Mouse (Mus musculus) neural tube, embryonic 15.5 days (tissue): ENCODE results near the gene Hist1h4d. TPM values are rescaled to one million over a fixed set of nuclear protein-coding genes. Genes with fewer than 3 reads are reported as not detected.
A peak's percentile ranks its signal among the peaks of the same experiment; 100 is the strongest.
"Not testable (repeated sequence)": the region's sequence is repeated elsewhere in the genome, so short reads cannot be mapped to it uniquely, and the experiment has no call there.

Experiments used
- ATAC-seq: fragments of 200-750 bp; cut with Nextera tagmentation; 2 replicates; pipeline ENCODE4 v1.8.0; 2017; ENCODE audit warnings: mild to moderate bottlenecking, moderate TSS enrichment, moderate library complexity; ENCODE audit not compliant: low FRiP score
- H3K27ac ChIP-seq: fragments of 300-500 bp; sonication (generic); replicated peaks from 2 replicates; pipeline ENCODE4 v1.5.1; 2015; ENCODE audit warnings: mild to moderate bottlenecking, inconsistent platforms
- H3K27me3 ChIP-seq: fragments of 300-500 bp; sonication (generic); replicated peaks from 2 replicates; pipeline ENCODE4 v1.6.1; 2015; ENCODE audit warnings: inconsistent platforms
- H3K36me3 ChIP-seq: fragments of 300-500 bp; sonication (generic); 2 replicates; pipeline ENCODE4 v1.6.1; 2015; ENCODE audit warnings: inconsistent platforms
- H3K4me1 ChIP-seq: fragments of 300-500 bp; sonication (generic); 2 replicates; pipeline ENCODE4 v1.6.1; 2015; ENCODE audit warnings: inconsistent platforms
- H3K4me2 ChIP-seq: fragments of 300-500 bp; sonication (generic); 2 replicates; pipeline ENCODE4 v1.6.1; 2015; ENCODE audit warnings: inconsistent platforms, mild to moderate bottlenecking, moderate library complexity
- H3K4me3 ChIP-seq: fragments of 300-500 bp; sonication (generic); replicated peaks from 2 replicates; pipeline ENCODE4 v1.5.1; 2015; ENCODE audit warnings: mild to moderate bottlenecking, inconsistent platforms
- H3K9ac ChIP-seq: fragments of 300-500 bp; sonication (generic); replicated peaks from 2 replicates; pipeline ENCODE4 v1.6.1; 2015; ENCODE audit warnings: mild to moderate bottlenecking, inconsistent platforms
- H3K9me3 ChIP-seq: fragments of 300-500 bp; sonication (generic); replicated peaks from 2 replicates; pipeline ENCODE4 v1.6.1; 2016; ENCODE audit warnings: inconsistent platforms
- WGBS: fragments of 180-500 bp; shearing (Covaris S2); methylation state at CpG from one replicate; pipeline ENCODE4 v1.1.7; 2015; ENCODE audit warnings: mixed read lengths; 5-methylcytosine and 5-hydroxymethylcytosine counted together
- polyA plus RNA-seq: library from polyadenylated mRNA; unstranded; fragments of >200 nt; fragmentation: Nextera tagmentation; extraction: Ambion mirVana; gene quantifications from 2 replicates; pipeline ENCODE4 v1.2.1, GENCODE M21; 2015

The Hist1h4d gene
- polyA plus RNA-seq, 1 experiment from 2014 or later, result 31.8 TPM

DNA sequence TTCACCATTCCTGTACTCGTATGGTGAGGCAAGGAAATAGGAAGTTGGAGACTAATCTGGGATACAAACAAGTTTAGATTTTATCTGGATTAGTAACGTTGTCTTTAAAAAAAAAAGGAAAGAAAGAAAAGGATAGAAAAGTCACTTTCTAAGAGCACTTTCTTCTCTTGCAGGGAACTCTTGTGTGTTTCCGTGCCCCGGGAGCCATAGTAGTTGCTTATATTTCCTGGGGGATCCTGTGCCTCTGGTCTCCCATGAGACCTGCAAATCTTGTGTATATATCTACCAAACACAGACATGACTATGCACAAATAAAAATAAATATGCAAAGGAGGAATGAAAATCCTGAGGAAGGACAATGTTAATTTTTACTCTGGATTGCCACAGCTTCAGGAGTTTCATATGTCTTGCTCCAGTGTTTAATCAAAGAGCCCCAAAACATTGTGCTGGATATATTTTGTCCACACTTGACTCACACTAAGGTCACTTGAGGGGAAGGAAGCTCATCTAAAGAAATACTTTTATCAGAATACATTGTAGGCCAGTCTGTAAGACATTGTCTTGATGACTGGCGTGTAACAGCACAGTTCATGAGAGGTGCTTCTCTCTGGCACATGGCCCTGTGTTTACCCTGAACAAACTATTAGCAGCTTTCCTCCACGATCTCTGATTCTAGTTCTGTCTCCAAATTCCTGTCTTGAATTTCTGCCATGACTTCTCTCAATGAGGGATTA lies 4.3 kb upstream of the Hist1h4d start:
- H3K4me3 ChIP-seq, result peak overlapping the region; percentile 41
- WGBS, result 56% methylated on average over 6 of the region's 6 CpGs

DNA sequence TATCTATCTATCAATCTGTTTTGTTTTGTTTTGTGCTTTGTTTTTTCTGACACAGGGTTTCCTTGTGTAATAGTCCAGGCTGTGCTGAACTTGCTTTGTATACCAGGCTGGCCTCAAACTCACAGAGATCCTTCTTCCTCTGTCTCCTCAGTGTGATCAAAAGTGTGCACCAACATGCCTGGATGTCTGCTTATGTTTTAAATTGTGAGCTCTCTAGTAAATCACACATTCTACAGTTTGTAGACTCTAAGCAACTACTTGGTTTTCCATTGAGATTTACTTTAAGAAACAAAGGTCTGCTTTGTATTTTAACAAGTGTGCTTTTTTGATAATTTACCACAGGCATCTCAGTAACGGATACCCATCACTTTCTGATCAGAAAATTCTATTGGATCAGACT lies 3.6 kb upstream of the Hist1h4d start:
- no peak overlapping the region for H3K4me3 ChIP-seq
- no peak overlapping the region for H3K4me2 ChIP-seq
- H3K27me3 ChIP-seq, result no peaks in the 10 kb centered on the region
- no peaks in the 10 kb centered on the region for H3K9me3 ChIP-seq
- peaks cover 32% of the 10 kb centered on the region for H3K4me1 ChIP-seq
- no peak overlapping the region for H3K27ac ChIP-seq
- no peaks in the 10 kb centered on the region for H3K36me3 ChIP-seq
- H3K9ac ChIP-seq, result no peak overlapping the region
- 91% methylated on average over 1 of the region's 1 CpGs for WGBS
- no peak for ATAC-seq

More for the DNA sequence above, 4.3 kb upstream of the Hist1h4d start:
- no peak for ATAC-seq
- Histone ChIP-seq H3K27ac (no peak overlapping the region), H3K4me1 (peaks cover 32% of the 10 kb centered on the region), H3K9ac (no peak overlapping the region), H3K27me3 (no peaks in the 10 kb centered on the region), H3K4me2 (peak overlapping the region; percentile 71), H3K9me3 (no peaks in the 10 kb centered on the region), H3K36me3 (no peaks in the 10 kb centered on the region)

DNA sequence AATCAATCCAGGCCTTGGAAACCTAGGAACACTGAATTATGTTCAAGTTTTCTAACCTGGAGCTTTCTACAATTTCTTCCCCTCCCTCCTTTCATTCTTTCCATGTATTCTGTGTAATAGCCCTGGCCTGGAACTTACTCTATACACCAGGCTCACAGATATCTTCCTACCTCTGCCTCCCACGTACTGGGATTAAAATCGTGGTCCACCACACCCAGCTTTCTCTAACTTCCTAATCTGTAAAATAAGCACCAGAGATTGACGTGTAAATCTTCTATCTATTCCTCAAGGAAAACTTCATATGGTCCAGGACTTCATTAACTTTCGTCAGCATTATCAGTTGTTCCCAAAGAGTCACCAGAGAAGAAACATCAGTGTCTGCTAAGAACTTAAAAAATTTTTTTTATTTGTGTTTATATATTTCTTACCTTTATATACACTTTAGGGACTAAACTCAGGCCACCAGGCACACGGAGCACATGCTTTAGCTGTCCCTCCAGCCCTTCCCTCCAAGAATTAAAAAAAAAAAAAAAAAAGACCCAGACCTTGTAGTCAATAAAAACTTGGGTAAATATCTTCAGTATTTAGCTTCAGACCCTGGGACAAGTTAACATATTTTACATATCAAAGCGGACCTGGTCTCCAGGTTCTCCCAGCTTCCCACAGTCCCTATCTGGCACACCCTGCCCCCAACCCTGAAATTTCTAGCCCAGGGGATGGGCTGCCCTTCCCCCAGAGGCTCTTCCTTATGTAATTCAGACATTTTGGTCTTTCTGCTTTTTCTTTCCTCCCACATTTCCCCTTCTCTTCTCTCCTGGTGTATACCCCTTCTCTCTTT lies 1.0 kb downstream of the Hist1h4d start:
- no peaks in the 10 kb centered on the region for H3K9me3 ChIP-seq
- 6% methylated on average over 6 of the region's 6 CpGs for WGBS
- peak overlapping the region; percentile 50 for H3K4me3 ChIP-seq
- peak overlapping the region; percentile 73 for H3K4me2 ChIP-seq
- no peak for ATAC-seq
- H3K36me3 ChIP-seq, result no peaks in the 10 kb centered on the region
- H3K4me1 ChIP-seq, result peaks cover 31% of the 10 kb centered on the region
- peak overlapping the region; percentile 49 for H3K9ac ChIP-seq
- H3K27ac ChIP-seq, result peak overlapping the region; percentile 81
- no peaks in the 10 kb centered on the region for H3K27me3 ChIP-seq

DNA sequence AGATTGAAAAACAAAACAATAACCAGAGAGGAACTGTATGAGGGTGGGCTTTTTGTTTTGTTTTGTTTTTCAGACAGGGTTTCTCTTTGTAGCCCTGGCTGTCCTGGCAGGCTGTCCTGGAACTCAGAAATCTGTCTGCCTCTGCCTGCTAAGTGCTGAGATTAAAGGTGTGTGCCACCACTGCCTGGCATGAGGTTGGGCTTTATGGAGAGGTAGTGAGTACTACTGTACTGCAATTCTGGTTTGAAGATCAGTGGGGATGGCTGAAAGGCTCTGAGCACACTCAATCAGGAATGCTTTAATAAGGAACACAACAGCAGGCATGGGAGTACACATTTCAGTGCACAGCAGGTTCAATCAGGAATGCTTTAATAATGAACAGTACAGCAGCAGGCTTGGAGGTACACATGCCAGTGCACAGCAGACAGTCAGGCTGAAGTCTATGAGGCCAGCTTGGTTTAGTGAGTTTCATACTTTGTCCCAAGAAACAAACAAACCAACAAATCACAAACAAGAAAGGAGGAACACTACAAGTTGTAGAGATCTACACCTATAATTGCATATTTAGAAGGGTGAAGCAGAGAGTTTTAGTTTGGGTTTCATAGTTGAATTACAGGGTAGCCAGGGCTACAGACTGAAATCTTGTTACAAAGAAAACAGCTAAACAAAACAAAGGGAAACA lies 2.1 kb downstream of the Hist1h4d start:
- no peak overlapping the region for H3K27ac ChIP-seq
- no peaks in the 10 kb centered on the region for H3K9me3 ChIP-seq
- no peak for ATAC-seq
- peaks cover 31% of the 10 kb centered on the region for H3K4me1 ChIP-seq
- H3K27me3 ChIP-seq, result no peaks in the 10 kb centered on the region
- H3K36me3 ChIP-seq, result no peaks in the 10 kb centered on the region
- H3K4me2 ChIP-seq, result no peak overlapping the region
- H3K4me3 ChIP-seq, result no peak overlapping the region
- no peak overlapping the region for H3K9ac ChIP-seq

DNA sequence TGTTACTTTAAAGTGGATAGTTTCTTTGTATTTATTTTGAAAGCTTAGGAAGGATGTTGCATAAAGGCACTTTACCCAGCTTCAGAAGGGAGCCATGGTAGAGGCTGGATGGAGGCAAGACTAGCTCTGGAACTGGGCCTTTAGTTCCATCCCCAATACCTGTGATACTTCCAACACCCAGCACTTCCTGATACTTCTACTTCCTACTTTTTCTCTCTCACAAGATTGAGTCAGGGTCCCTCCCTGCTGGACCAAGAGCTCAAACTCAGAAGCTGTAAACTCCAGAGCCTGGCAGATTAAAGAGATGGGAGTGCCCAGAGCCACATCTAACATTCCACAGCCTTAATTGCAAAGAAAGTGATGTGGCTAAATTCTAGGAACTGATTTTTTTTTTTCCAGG lies 2.9 kb downstream of the Hist1h4d start:
- ATAC-seq, result no peak
- Histone ChIP-seq H3K27me3 (no peaks in the 10 kb centered on the region), H3K4me3 (peak overlapping the region; percentile 47), H3K4me2 (peak overlapping the region; percentile 87), H3K9me3 (no peaks in the 10 kb centered on the region), H3K36me3 (no peaks in the 10 kb centered on the region), H3K9ac (peak overlapping the region; percentile 61), H3K27ac (peak overlapping the region; percentile 90), H3K4me1 (peaks cover 31% of the 10 kb centered on the region)

DNA sequence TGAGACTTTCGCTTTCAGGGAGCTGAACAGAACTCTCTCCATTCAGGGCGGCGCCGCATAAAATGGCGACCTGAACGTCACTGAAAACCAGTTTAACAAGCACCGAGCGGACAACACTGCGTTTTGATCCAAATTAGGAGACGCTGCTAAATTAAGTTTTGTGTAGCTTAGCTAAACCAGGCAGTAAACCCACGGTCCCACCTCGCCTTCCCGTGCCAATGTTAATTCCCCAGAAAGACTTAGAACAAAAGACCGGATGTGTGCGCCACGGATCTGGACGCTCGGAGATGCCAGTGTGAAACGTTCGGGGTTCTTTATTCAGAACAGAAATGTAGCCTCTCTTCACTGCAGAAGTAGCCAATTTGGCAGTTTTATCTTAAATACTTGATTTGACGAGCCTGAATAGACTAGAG lies 3.6 kb downstream of the Hist1h4d start:
- Histone ChIP-seq H3K4me2 (peak overlapping the region; percentile 87), H3K36me3 (no peaks in the 10 kb centered on the region), H3K4me1 (peaks cover 31% of the 10 kb centered on the region), H3K9ac (peak overlapping the region; percentile 61), H3K27ac (peak overlapping the region; percentile 90), H3K9me3 (no peaks in the 10 kb centered on the region), H3K27me3 (no peaks in the 10 kb centered on the region), H3K4me3 (peak overlapping the region; percentile 47)
- peak; percentile 23; the same call in 1 of the 2 replicates for ATAC-seq
- under 1% methylated on average over 21 of the region's 21 CpGs for WGBS

DNA sequence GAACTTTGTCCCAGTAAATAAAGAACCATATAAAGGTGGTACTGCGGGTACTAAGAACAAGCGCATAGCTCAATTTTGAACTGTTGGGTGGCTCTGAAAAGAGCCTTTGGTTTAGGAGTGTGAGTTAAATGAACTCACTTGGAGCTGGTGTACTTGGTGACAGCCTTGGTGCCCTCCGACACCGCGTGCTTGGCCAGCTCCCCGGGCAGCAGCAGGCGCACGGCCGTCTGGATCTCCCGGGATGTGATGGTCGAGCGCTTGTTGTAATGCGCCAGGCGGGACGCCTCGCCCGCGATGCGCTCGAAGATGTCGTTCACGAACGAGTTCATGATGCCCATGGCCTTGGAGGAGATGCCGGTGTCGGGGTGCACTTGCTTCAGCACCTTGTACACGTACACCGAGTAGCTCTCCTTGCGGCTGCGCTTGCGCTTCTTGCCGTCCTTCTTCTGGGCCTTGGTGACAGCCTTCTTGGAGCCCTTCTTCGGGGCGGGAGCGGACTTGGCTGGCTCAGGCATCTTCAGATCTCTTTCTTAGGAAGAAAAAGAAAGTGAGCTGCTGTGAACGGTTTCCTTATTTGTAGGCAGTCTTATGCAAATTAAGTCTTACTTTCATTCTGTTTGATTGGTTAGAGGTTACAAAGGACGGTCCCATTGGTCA lies 4.2 kb downstream of the Hist1h4d start:
- H3K4me2 ChIP-seq, result peak overlapping the region; percentile 87
- not testable (repeated sequence) for H3K36me3 ChIP-seq, H3K27me3 ChIP-seq, H3K9me3 ChIP-seq
- H3K4me3 ChIP-seq, result peak overlapping the region; percentile 47
- ATAC-seq, result peak; percentile 92
- H3K27ac ChIP-seq, result peak overlapping the region; percentile 90
- peak overlapping the region; percentile 61 for H3K9ac ChIP-seq
- under 1% methylated on average over 26 of the region's 36 CpGs for WGBS
- peaks cover 31% of the 10 kb centered on the region for H3K4me1 ChIP-seq

DNA sequence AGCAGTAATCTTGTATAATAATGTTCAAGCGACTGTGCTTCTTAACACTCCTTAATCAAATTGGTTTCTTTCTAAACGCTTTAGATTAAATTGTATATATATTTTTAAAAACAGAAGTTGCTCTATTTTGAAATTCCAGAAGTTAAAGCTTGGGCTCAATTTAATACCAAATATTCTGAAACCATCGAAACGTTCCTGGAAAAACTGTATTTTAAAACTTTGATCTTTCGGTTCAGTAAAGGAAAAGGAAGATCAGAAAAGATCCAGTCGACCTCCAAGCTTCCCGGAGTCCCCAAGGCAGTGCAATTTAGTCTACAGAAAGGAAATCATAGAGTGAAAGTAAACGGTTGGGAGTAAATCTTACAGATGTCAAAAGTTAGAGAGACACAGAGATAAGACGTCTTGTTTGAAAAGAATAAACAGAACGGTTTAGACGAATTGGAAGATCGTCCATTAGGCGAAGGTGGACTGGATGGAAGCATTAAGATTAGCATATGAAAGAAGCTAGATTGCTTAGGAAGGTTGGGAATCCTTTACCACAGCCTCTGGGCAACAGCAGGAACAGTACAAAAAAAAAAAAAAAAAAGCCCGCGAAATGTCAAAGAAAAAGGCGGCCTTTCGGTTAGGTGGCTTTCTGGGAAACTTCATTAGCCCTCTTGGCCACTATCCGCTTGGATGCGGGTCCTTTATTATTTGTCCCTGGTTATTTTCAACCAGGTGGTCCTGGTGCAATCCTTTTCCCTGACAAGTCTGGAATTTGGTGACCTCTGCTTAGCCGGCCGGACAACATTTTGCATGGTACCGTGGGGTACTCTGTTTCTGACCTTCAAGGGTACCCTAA lies 4.9 kb downstream of the Hist1h4d start:
- under 1% methylated on average over 22 of the region's 22 CpGs for WGBS
- peak overlapping the region; percentile 87 for H3K4me2 ChIP-seq
- H3K9ac ChIP-seq, result peak overlapping the region; percentile 21
- H3K27ac ChIP-seq, result peak overlapping the region; percentile 90
- ATAC-seq, result no peak
- H3K4me1 ChIP-seq, result peaks cover 31% of the 10 kb centered on the region
- peak overlapping the region; percentile 31 for H3K4me3 ChIP-seq
- no peaks in the 10 kb centered on the region for H3K27me3 ChIP-seq
- no peaks in the 10 kb centered on the region for H3K9me3 ChIP-seq
- H3K36me3 ChIP-seq, result no peaks in the 10 kb centered on the region

DNA sequence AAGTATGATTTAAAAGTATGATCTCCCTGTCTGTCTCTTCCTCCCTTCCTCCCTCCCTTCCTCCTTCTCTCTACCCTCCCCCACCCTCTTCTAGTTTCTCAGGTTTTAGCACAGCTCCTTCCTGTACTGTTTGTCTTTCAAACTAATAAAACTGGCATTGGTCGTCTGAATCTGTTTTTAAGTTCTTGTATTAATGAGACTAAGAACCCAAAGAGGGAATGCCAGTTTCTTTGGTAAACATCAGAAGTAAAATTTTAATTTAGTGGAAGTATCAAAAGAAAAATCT lies 5.5 kb downstream of the Hist1h4d start:
- Histone ChIP-seq H3K27me3 (no peaks in the 10 kb centered on the region), H3K27ac (peak overlapping the region; percentile 74), H3K4me2 (peak overlapping the region; percentile 87), H3K9me3 (no peaks in the 10 kb centered on the region), H3K4me3 (peak overlapping the region; percentile 31), H3K4me1 (peaks cover 28% of the 10 kb centered on the region), H3K36me3 (no peaks in the 10 kb centered on the region), H3K9ac (peak overlapping the region; percentile 21; the same call in 1 of the 2 replicates)
- ATAC-seq, result no peak
- 3% methylated on average over 1 of the region's 1 CpGs for WGBS

DNA sequence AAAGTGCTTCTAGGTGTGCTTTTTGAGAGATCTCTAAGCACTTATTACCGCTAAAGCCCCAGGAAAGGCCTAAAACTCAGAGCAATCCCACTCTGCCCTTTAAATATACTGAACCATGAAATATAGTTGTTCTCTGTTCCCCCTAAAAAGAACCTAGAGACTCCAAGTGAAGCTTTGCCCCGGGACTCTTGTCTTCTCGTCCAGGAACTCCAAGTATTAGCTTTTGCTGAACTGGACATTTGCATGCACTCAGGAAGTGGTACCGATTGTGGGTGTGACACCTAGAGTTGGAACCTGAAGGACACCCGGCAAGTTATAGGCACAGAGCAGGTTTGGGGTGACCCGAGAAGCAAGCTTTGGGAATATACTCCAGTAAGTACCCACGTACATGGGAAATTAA lies 9.8 kb downstream of the Hist1h4d start:
- H3K4me1 ChIP-seq, result peaks cover 7% of the 10 kb centered on the region
- no peaks in the 10 kb centered on the region for H3K9me3 ChIP-seq
- H3K36me3 ChIP-seq, result no peaks in the 10 kb centered on the region
- ATAC-seq, result no peak
- H3K27ac ChIP-seq, result no peak overlapping the region
- 97% methylated on average over 7 of the region's 7 CpGs for WGBS
- H3K4me3 ChIP-seq, result no peak overlapping the region
- H3K9ac ChIP-seq, result no peak overlapping the region
- no peak overlapping the region for H3K4me2 ChIP-seq
- H3K27me3 ChIP-seq, result no peaks in the 10 kb centered on the region

DNA sequence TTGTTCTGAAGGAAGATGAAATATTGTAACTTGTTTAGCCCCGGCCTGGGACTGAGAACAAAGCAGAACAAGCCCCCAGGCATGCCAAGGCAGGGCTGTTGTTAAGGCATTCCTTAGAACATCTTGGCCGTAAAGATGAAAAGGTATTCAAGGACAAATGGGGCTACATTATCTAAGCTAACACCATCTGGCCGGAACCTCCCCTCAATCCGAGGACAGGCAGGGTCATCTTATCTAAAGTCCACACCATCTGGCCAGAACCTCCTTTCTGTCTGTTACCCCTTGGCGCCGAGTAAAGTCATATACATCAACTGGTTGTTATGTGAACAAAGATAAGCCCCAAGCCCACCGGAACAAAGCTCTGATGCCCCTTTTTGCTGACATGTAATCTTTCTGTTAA lies 10.5 kb downstream of the Hist1h4d start:
- H3K4me3 ChIP-seq, H3K9ac ChIP-seq, H3K27me3 ChIP-seq, H3K4me2 ChIP-seq, H3K4me1 ChIP-seq, H3K9me3 ChIP-seq, H3K27ac ChIP-seq, H3K36me3 ChIP-seq, ATAC-seq: not testable (repeated sequence)
- WGBS, result 85% methylated on average over 7 of the region's 7 CpGs
